Mouse (Mus musculus) liver, postnatal 0 days (tissue): Measurements from ENCODE around the gene Elf2.

Experiments used
- CTCF ChIP-seq: sonication (generic); IDR thresholded peaks from 2 replicates; pipeline ENCODE4 v1.5.1; 2016; ENCODE audit warnings: antibody characterized with exemption, low read depth
- EP300 ChIP-seq: IDR thresholded peaks from 2 replicates; pipeline ENCODE4 v1.6.1; 2016; ENCODE audit warnings: antibody characterized with exemption, low read depth, mild to moderate bottlenecking

DNA sequence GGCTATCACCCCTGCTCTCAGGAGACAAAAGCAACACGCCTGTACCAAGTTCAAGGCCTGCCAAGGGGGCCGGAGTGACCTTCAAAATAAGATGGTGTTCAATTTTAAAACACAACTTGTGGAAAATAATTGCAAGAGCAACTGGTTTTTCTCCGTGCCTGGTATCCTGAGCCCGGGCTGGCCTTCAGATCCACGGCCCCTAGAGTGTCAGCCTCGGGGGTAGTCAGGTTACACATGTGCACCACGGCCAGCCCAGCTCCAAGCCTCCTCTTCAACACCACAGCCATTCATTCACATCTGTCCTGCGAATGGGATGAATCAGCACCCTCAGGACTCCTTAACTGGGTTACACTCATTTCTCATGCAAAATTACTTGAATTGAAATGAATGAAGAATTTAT is 34.5 kb downstream of the Elf2 start:
- TF ChIP-seq CTCF (no peak), EP300 (no peak)
